Mouse (Mus musculus) E14TG2a.4 (cell line): ENCODE results near the gene Syvn1.

Experiments used
- CTCF ChIP-seq: conservative IDR thresholded peaks from 2 replicates; pipeline ENCODE4 v1.5.1; 2014; ENCODE audit warnings: low read length
- NANOG ChIP-seq: IDR thresholded peaks from 2 replicates; pipeline ENCODE4 v1.6.1; 2014; ENCODE audit warnings: borderline replicate concordance, low read length, mixed read lengths

GRCm38 (mm10) chr19:6023930-6024329 is 22.4 kb upstream of the Syvn1 start:
- TF ChIP-seq CTCF: no peak
- TF ChIP-seq NANOG: no peak
